Mouse (Mus musculus): ENCODE results near the gene Dennd5a. TPM values are rescaled to one million over a fixed set of nuclear protein-coding genes. Genes with fewer than 3 reads are reported as not detected.
"Not testable (repeated sequence)": the region's sequence is repeated elsewhere in the genome, so short reads cannot be mapped to it uniquely, and the experiment has no call there.

Gene Dennd5a
- polyA plus RNA-seq, 1 experiment from 2014 or later, result 56.9 TPM

DNA sequence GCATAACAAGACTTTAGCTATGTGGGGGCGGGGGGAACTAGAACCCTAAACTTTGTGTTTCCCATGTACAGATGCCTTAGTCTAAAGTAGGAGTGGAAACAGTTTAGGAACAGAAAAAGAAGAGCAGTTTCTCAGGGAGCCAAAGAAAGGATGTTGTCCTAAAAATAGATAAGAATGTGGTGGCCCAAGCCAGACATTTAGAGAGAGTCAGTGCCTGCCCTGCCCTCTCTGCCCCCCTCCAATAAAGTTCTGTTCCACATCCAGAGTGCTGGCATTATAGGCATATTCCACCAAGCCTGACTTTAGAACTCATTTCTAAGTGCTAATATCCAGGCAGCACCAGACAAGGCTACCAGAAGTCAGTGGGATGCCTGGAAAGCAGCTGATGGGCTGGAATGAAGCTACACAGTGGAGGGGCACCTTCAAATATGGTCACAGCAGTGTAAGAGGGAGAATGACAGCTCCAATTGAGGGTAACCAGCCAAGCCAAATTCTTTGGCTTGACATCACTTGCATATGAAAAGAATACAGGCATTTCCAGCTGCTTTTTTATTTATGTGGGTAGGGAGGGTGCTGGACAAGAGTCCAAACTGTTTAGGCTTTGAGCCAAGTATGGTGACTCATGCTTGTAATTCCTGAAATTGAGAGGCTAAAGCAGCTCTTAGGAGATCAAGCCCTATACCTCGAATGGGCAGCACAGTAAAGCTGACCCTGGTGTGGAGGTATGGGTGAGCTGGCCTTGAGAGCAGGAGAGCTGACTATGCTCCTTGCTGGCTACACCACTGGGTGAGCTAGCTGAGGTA is 33.1 kb upstream of the Dennd5a start:
- Histone ChIP-seq H3K27me3 (ENCODE audit: control insufficient read depth, insufficient read depth, low read length) (no peaks in the 10 kb centered on the region), H3K36me3 (ENCODE audit: control insufficient read depth, insufficient read depth, low read length) (no peaks in the 10 kb centered on the region), H3K27ac (ENCODE audit: low read depth, low read length) (no peak overlapping the region), H3K9ac (replicated peaks; ENCODE audit: low read depth, low read length) (no peak overlapping the region), H3K4me1 (ENCODE audit: control insufficient read depth, insufficient read depth, low read length) (no peaks in the 10 kb centered on the region), H3K9me3 (ENCODE audit: control insufficient read depth, low read length) (no peaks in the 10 kb centered on the region), H3K4me3 (ENCODE audit: low read depth, low read length) (no peak overlapping the region), H3K4me2 (ENCODE audit: low read depth, low read length) (no peak overlapping the region)
- no peak for ATAC-seq (ENCODE audit: low read depth)
- WGBS, result 65% methylated on average over 2 of the region's 2 CpGs

DNA sequence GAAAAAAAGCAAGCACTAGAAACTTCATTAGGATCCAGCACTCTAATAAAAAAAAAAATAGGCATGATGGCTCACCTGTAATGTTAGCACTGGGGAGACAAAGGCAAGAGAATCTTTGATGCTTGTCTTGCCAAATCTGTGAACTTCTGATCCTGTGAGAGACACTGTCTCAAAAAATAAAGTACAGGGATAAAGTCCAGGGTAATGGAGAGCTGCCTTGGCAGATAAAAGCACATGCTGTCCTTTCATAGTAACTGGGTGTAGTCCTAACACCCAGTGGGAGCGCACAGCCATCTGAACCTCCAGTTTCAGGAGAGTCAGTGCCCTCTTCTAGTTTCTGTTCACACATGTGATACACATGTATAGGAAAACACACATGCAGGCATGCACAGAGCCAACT is 31.0 kb upstream of the Dennd5a start:
- Histone ChIP-seq H3K4me1 (ENCODE audit: control insufficient read depth, insufficient read depth, low read length) (no peaks in the 10 kb centered on the region), H3K36me3 (ENCODE audit: control insufficient read depth, insufficient read depth, low read length) (no peaks in the 10 kb centered on the region), H3K9ac (replicated peaks; ENCODE audit: low read depth, low read length) (no peak overlapping the region), H3K4me2 (ENCODE audit: low read depth, low read length) (no peak overlapping the region), H3K4me3 (ENCODE audit: low read depth, low read length) (no peak overlapping the region), H3K27me3 (ENCODE audit: control insufficient read depth, insufficient read depth, low read length) (no peaks in the 10 kb centered on the region), H3K9me3 (ENCODE audit: control insufficient read depth, low read length) (no peaks in the 10 kb centered on the region), H3K27ac (ENCODE audit: low read depth, low read length) (no peak overlapping the region)
- 100% methylated on average over 1 of the region's 1 CpGs for WGBS
- no peak for ATAC-seq (ENCODE audit: low read depth)

DNA sequence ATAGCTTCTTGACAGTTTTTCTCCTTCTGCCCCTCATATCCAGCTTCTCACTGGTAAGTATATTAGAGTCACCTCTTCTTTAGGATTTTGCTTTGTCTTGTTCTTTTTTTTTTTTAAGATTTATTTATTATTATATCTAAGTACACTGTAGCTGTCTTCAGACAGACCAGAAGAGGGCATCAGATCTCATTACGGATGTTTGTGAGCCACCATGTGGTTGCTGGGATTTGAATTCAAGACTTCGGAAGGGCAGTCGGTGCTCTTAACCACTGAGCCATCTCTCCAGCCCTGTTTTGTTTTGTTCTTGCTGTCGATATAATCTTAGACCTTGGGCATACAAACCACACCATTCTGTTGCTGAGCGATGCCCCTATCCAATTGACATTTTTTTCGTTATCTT is 26.5 kb upstream of the Dennd5a start, which contains the start of gene Tmem41b:
Gene Tmem41b (minus strand): TSS at position 155 of the 400 bp plus-strand sequence.
- H3K36me3 ChIP-seq (ENCODE audit: control insufficient read depth, insufficient read depth, low read length); H3K9me3 ChIP-seq (ENCODE audit: control insufficient read depth, low read length); H3K27me3 ChIP-seq (ENCODE audit: control insufficient read depth, insufficient read depth, low read length); H3K4me1 ChIP-seq (ENCODE audit: control insufficient read depth, insufficient read depth, low read length): not testable (repeated sequence)
- Histone ChIP-seq H3K9ac (replicated peaks; ENCODE audit: low read depth, low read length) (peak within 1 kb of the TSS; percentile 62), H3K27ac (ENCODE audit: low read depth, low read length) (peak within 1 kb of the TSS; percentile 84), H3K4me3 (ENCODE audit: low read depth, low read length) (peak within 1 kb of the TSS; percentile 43), H3K4me2 (ENCODE audit: low read depth, low read length) (peak within 1 kb of the TSS; percentile 80)
- 36% methylated on average over 6 of the region's 6 CpGs for WGBS
- ATAC-seq (ENCODE audit: low read depth), result 0 out of 2 replicates have a peak, but pooled peaks have one; percentile 0

DNA sequence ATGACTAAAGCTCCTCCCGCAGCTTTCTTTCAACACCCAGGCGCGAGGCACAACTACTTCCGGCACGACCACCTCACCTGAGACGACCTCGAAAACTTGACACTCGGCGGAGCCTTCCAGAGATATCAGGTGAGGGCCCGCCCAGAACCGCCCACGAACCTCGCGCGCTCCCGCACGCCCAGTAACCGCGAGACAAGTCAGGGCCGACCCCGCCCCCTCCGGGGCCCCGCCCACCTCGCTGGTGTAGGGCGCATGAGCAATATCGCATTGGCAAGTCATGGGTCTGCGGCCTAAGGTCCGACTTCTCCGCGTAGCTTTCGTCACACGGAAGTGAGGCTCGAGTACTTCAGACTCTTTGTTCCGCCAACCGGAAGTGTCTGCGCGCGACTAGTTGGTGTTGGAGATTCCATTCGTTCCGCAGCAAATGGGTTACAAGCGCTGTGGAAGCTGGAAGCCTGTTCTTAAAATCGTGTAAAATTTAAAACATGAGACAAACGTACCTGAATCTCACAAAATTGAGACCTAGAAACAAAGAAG is 25.9 kb upstream of the Dennd5a start:
- Histone ChIP-seq H3K9me3 (ENCODE audit: control insufficient read depth, low read length) (no peaks in the 10 kb centered on the region), H3K36me3 (ENCODE audit: control insufficient read depth, insufficient read depth, low read length) (peaks cover 11% of the 10 kb centered on the region), H3K27ac (ENCODE audit: low read depth, low read length) (peak overlapping the region; percentile 84), H3K27me3 (ENCODE audit: control insufficient read depth, insufficient read depth, low read length) (no peaks in the 10 kb centered on the region), H3K4me2 (ENCODE audit: low read depth, low read length) (peak overlapping the region; percentile 80), H3K4me3 (ENCODE audit: low read depth, low read length) (peak overlapping the region; percentile 43), H3K9ac (replicated peaks; ENCODE audit: low read depth, low read length) (peak overlapping the region; percentile 62), H3K4me1 (ENCODE audit: control insufficient read depth, insufficient read depth, low read length) (peaks cover 10% of the 10 kb centered on the region)
- under 1% methylated on average over 43 of the region's 43 CpGs for WGBS
- ATAC-seq (ENCODE audit: low read depth), result peak; percentile 99

DNA sequence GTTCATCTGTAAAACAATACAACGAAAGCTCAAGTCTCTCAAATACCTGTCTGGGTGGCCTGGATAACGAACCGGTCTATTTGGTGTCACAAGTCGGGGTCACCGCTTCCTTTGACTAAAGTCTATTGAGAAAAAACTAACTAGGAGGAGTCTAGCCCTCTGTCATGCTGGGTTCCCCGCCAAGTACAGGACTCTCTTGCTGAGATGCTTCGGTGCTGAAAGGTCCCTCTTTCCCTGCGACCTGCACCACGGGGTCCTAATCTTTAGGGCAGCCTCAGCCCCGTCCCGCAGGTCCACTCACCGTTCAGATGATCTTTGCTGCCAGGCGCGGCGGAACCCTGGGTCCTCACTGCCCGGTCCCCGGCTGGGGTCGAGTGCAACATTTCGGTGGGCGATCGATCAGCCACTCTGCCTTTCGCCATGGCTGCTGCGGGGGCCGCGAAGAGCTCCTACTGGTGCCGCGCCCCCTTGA is 25.4 kb upstream of the Dennd5a start:
- Histone ChIP-seq H3K4me2 (ENCODE audit: low read depth, low read length) (peak overlapping the region; percentile 80), H3K4me3 (ENCODE audit: low read depth, low read length) (peak overlapping the region; percentile 43), H3K27ac (ENCODE audit: low read depth, low read length) (no peak overlapping the region), H3K9me3 (ENCODE audit: control insufficient read depth, low read length) (no peaks in the 10 kb centered on the region), H3K36me3 (ENCODE audit: control insufficient read depth, insufficient read depth, low read length) (peaks cover 12% of the 10 kb centered on the region), H3K27me3 (ENCODE audit: control insufficient read depth, insufficient read depth, low read length) (no peaks in the 10 kb centered on the region), H3K4me1 (ENCODE audit: control insufficient read depth, insufficient read depth, low read length) (peaks cover 10% of the 10 kb centered on the region), H3K9ac (replicated peaks; ENCODE audit: low read depth, low read length) (peak overlapping the region; percentile 62)
- no peak; the same call in 1 of the 2 replicates for ATAC-seq (ENCODE audit: low read depth)
- WGBS, result under 1% methylated on average over 27 of the region's 27 CpGs

DNA sequence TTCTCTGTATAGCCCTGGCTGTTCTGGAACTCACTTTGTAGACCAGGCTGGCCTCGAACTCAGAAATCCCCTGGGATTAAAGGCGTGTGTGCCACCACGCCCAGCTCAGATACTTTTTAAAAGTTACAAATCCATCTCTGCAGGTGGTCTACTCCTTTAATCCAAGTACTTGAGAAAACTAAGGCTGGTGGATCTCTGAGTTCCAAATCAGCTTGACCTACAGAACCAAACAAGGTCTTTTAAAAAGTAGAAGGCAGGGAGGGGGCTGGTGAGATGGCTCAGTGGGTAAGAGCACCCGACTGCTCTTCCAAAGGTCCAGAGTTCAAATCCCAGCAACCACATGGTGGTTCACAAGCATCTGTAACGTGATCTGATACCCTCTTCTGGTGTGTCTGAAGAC is 24.3 kb upstream of the Dennd5a start:
- ATAC-seq (ENCODE audit: low read depth); H3K4me3 ChIP-seq (ENCODE audit: low read depth, low read length): not testable (repeated sequence)
- WGBS, result 87% methylated on average over 5 of the region's 5 CpGs

DNA sequence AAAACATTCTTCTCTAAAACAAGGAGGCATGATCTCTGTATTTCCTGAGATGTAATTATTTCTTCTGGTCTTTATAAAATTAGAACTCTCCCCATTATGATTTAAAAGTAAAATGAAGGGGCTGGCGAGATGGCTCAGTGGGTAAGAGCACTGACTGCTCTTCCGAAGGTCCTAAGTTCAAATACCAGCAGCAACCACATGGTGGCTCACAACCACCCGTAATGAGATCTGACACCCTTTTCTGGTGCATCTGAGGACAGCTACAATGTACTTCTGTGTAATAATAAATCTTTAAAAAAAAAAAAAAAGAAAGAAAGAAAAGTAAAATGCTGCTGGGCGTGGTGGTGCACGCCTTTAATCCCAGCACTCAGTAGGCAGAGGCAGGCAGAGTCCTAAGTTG is 16.9 kb upstream of the Dennd5a start:
- ATAC-seq (ENCODE audit: low read depth); H3K4me1 ChIP-seq (ENCODE audit: control insufficient read depth, insufficient read depth, low read length); H3K27ac ChIP-seq (ENCODE audit: low read depth, low read length): not testable (repeated sequence)

More for the DNA sequence above, 24.3 kb upstream of the Dennd5a start:
- H3K9me3 ChIP-seq (ENCODE audit: control insufficient read depth, low read length); H3K4me2 ChIP-seq (ENCODE audit: low read depth, low read length); H3K4me1 ChIP-seq (ENCODE audit: control insufficient read depth, insufficient read depth, low read length); H3K9ac ChIP-seq (replicated peaks; ENCODE audit: low read depth, low read length); H3K27me3 ChIP-seq (ENCODE audit: control insufficient read depth, insufficient read depth, low read length); H3K27ac ChIP-seq (ENCODE audit: low read depth, low read length): not testable (repeated sequence)
- H3K36me3 ChIP-seq (ENCODE audit: control insufficient read depth, insufficient read depth, low read length), result peaks cover 20% of the 10 kb centered on the region

DNA sequence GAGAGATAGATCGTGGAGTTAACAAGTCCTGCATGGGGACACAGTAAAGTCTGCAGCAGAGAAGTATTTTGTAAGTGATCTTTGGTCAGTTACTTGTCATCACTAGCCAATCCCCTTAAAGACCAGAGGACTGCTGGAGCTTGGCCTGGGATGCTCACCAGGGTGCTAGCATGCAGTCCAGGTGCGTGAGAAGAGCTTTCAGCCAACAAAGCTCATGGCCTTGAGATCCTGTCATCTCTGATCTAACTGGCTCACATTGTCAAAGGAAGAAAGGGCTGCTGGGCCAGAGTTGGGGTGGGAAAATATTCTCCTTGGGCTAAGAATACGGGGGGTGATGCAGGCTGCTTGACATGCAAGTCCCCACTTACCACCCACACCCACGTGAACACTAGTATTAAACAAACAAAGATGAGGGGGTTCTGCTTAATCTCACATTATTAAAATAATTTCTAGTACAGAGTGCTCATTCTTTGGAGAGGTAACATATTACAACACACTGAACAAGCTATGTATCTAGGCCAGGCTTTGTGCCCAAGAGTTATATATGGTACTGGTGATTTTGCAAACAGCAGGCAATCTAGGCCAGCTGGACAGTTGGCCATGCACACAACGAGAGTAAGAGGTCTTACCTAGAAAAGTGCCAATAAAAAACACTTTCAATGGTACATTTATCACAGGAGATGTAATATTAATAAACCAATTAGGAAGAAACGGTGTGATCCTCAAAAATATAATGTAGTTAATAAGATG is 15.9 kb upstream of the Dennd5a start:
- no peaks in the 10 kb centered on the region for H3K4me1 ChIP-seq (ENCODE audit: control insufficient read depth, insufficient read depth, low read length)

More for the DNA sequence above, 16.9 kb upstream of the Dennd5a start:
- 75% methylated on average over 5 of the region's 5 CpGs for WGBS
- H3K27me3 ChIP-seq (ENCODE audit: control insufficient read depth, insufficient read depth, low read length); H3K4me3 ChIP-seq (ENCODE audit: low read depth, low read length); H3K9me3 ChIP-seq (ENCODE audit: control insufficient read depth, low read length); H3K9ac ChIP-seq (replicated peaks; ENCODE audit: low read depth, low read length); H3K4me2 ChIP-seq (ENCODE audit: low read depth, low read length): not testable (repeated sequence)
- H3K36me3 ChIP-seq (ENCODE audit: control insufficient read depth, insufficient read depth, low read length), result peaks cover 39% of the 10 kb centered on the region

More for the DNA sequence above, 15.9 kb upstream of the Dennd5a start:
- H3K4me2 ChIP-seq (ENCODE audit: low read depth, low read length), result no peak overlapping the region
- no peak for ATAC-seq (ENCODE audit: low read depth)
- H3K9ac ChIP-seq (replicated peaks; ENCODE audit: low read depth, low read length), result no peak overlapping the region
- no peak overlapping the region for H3K4me3 ChIP-seq (ENCODE audit: low read depth, low read length)
- no peaks in the 10 kb centered on the region for H3K9me3 ChIP-seq (ENCODE audit: control insufficient read depth, low read length)
- H3K27me3 ChIP-seq (ENCODE audit: control insufficient read depth, insufficient read depth, low read length), result no peaks in the 10 kb centered on the region
- 94% methylated on average over 6 of the region's 6 CpGs for WGBS
- peaks cover 31% of the 10 kb centered on the region for H3K36me3 ChIP-seq (ENCODE audit: control insufficient read depth, insufficient read depth, low read length)
- no peak overlapping the region for H3K27ac ChIP-seq (ENCODE audit: low read depth, low read length)

Measured in neural tube, embryonic 14.5 days (tissue).